Mouse (Mus musculus) adrenal gland, postnatal 4 days (tissue): ENCODE data around the gene 1700018F24Rik. TPM values are rescaled to one million over a fixed set of nuclear protein-coding genes. Genes with fewer than 3 reads are reported as not detected.
"Not testable (repeated sequence)": the region's sequence is repeated elsewhere in the genome, so short reads cannot be mapped to it uniquely, and the experiment has no call there.

Source experiments
- DNase-seq, 2 experiments: peaks; one replicate each; pipeline ENCODE4 v3.0.0; 2021 to 2022; ENCODE audit warnings: low spot score in 2 of 2, mixed read lengths in 2 of 2
- long read RNA-seq, 2 experiments: library from polyadenylated mRNA; stranded (forward); transcript quantifications; one replicate each; pipeline ENCODE4 v2.0.0; 2021
- total RNA-seq, 2 experiments: library from RNA; stranded (reverse); gene quantifications; 2 replicates each; pipeline ENCODE4 v1.2.3; 2021

Gene 1700018F24Rik
- total RNA-seq = not detected
- long read RNA-seq, experiment 1 = 0 reads
- long read RNA-seq, experiment 2 = 0 reads

DNA sequence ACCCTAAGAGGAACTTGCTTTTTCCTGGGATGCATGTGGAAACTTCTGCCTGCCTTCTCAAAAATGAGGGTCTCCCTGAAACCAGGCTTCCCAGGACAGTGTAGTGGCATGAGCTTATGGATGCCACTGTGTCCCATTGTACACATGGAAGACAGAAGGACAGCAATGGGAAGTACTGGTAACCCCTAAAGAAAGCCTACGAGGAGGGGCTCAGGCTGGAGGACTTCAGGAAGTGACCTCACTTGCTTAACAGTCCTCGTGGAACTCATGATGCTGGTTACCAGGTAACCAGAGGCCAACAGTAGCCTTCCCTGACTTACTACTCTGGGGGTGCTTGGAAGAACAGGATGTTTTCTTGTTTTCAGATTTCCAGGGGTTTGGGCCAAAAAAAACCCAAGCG, at the start of gene 1700018F24Rik:
Gene 1700018F24Rik (plus strand): TSS at position 301 of the 400 bp plus-strand sequence.
- DNase-seq = not testable (repeated sequence)

DNA sequence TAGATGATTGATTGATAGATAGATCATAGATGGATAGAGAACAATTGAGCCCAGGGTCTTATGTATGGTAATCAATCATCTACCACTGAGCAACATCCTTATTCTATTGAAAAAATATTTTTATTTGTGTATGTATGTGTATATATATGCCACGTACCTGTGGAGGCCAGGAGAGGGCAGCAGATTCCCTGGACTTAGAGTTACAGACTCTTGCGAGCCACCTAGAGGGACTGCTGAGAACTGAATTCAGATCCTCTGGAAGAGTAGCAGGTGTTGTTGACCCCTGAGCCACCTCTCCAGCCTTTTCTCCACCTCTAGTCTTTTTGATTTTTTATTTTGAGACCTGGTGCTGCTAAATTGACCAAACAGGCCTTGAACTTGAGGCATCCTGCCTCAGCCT, 44.3 kb upstream of the 1700018F24Rik start:
- DNase-seq = no peak

GRCm38 (mm10) chr5:145003362-145003761, 39.4 kb upstream of the 1700018F24Rik start:
- no peak for DNase-seq

DNA sequence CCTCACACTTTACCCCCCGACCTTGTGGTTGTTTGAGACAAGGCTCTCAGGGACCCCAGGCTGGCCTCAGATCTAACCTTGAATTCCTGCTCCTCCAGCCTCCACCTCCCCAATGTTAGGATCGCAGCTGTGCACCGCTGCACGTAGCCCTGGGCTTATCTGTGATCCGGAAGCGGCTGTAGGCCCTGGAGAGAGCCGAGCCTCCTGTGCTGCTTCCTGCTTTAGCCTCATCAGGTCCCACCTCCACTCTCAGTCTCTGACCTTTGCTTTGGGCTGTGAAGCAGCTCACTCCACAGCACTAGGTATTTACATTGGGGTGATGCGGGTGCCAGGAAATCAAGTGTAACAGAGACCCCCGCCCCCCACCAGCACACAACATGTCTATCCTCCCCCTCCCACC, 38.3 kb upstream of the 1700018F24Rik start:
- no peak for DNase-seq

- DNase-seq = no peak
These were observed 37.2 kb upstream of the 1700018F24Rik start for GRCm38 (mm10) chr5:145005596-145005995.

DNA sequence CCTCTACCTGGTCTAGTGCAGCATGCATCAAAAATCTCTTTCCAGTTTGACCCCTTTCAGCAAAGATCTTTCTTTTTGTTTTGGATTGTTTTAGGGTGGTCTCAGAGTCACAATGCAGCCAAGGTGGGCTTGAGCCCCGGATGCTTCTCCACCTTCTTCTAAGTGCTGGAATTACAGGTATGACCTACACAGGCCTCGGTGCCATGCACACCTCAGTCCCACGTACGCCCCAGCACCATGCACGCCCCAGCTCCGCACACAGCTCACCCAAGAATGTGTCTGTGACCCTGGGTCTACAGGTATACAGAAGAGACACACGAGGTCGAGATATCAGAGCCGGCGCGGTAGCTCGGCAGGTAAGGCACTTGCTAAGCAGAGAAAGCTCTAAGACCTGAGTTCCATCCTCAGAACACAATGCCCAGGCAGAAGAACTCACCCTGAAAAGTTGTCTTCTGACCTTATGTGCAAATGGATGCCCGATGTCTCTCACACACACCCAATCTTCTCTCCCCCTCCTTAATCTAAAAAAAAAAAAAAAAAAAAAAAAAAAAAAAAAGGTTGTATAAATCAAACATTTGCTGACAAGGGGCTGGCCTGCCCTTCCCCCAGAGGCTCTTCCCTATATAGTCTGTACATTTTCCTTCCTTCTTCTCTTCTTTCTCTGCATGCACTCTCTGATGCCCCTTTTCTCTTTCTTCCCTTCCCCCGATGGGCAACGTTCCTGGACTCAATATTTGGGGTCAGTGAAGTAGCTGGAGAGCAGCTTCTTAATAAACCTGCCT, 33.7 kb upstream of the 1700018F24Rik start:
- DNase-seq = no peak

- no peak for DNase-seq
These were observed 28.5 kb upstream of the 1700018F24Rik start for GRCm38 (mm10) chr5:145014278-145014677.

DNA sequence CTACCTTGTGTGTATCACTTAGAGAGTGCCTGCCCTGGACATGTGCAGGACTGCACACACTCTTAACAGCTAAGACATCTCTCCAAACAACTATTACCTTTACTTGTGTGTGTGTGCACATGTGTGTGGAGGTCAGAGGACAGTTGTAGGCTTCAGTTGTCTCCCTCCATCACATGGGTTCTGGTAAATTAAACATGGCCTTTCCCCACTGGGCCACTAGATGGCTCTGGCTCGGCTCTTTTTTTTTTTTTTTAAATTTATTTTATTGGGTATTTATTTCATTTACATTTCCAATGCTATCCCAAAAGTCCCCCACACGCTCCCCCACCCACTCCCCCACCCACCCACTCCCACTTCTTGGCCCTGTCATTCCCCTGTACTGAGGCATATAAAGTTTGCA, 26.0 kb upstream of the 1700018F24Rik start:
- not testable (repeated sequence) for DNase-seq

GRCm38 (mm10) chr5:145020254-145020653, 22.5 kb upstream of the 1700018F24Rik start:
- DNase-seq = not testable (repeated sequence)

DNA sequence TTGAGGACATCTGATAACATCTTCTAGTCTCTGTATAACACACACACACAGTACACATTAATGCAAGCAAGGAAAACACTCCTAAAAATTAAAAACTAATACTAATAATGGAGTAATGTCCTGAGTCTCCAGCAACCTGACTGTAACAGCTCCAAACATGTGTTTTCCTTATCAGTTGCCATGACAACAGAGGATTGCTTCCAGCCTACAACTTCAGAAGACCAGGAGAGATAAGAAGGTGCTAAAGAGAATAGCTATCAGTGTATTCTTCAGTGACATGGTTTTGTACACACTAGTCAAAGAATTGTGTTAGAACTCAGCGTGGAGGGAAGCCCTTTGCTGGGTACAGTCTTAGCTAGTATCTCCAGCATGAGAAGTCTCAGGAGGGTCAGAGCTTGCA, 22.1 kb upstream of the 1700018F24Rik start:
- not testable (repeated sequence) for DNase-seq

GRCm38 (mm10) chr5:145030476-145030875, 12.3 kb upstream of the 1700018F24Rik start:
- not testable (repeated sequence) for DNase-seq

DNA sequence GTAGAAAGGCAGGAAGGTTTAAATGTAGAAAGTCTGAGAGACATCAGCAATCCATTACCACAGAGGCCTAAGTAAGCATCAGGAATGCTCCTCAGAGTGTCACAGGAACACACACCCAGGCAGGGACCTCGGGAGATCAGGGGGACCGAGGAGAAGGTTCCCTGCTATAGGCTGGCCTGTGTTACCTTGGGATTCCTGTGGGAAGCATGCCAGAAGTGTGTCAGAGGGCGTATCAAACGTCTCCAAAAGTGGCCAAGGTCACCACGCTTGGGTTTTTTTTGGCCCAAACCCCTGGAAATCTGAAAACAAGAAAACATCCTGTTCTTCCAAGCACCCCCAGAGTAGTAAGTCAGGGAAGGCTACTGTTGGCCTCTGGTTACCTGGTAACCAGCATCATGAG, 10.4 kb upstream of the 1700018F24Rik start, which contains the start of gene Gm4871:
Gene Gm4871 (minus strand): TSS at position 364 of the 400 bp plus-strand sequence.
- not testable (repeated sequence) for DNase-seq

GRCm38 (mm10) chr5:145041628-145042027, 1.2 kb upstream of the 1700018F24Rik start:
- DNase-seq = no peak

GRCm38 (mm10) chr5:145054187-145054586, 11.4 kb downstream of the 1700018F24Rik start:
- DNase-seq = not testable (repeated sequence)

DNA sequence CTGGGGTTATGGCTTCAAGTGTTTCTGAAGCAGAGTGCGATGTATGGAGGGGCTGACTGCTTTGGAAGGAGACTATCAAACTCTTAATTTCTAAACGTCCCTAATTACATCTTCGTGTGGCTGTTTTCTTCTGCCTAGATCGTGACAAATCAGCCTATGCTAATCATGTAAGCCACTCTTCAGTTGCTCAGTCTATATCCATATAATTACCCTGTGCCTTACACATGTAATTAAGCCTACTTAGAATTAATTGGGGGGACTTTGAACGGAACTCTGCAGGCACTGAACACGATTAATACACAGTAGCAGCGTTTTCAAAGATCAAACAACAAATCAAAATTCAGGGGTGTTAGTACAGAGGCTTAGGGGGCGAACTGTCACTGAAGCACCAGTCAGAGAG, 15.1 kb downstream of the 1700018F24Rik start:
- DNase-seq = no peak

DNA sequence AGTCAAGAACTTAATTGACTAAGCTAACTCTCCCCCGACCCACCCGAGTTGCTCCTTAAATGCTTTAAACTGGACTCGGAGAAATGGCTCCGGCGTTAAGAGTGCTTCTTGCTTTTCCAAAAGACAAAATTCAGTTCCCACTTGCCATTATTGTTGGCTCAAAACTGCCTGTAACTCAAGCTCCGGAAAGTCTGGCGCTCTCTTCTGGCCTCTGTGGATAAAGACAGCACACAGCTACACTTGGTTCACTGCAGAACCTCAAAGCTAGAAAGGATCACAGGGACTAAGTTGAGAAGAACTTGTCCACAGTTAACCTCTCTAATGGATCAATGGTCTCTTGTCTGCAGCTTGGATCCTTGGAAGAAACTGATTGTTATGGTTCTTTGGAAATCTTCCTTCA, 15.9 kb downstream of the 1700018F24Rik start:
- no peak for DNase-seq

DNA sequence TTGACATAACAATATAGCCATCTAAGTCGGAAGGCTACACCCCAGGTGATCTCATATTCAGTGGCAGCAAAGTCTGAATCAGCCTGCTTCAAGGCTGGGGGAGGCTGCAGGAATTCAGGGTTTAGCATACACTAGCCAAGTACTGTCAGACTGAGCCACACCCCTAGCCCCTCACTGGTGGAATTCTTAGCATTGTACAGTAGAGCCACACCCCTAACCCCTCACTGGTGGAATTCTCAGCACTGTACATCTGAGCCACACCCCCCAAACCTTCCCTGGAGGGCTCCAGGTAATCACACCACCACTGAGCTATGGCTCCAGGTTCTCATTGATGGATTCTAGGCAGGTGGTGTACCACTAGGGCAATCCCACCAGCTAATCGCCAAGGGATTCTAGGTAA, 16.7 kb downstream of the 1700018F24Rik start:
- DNase-seq = no peak

DNA sequence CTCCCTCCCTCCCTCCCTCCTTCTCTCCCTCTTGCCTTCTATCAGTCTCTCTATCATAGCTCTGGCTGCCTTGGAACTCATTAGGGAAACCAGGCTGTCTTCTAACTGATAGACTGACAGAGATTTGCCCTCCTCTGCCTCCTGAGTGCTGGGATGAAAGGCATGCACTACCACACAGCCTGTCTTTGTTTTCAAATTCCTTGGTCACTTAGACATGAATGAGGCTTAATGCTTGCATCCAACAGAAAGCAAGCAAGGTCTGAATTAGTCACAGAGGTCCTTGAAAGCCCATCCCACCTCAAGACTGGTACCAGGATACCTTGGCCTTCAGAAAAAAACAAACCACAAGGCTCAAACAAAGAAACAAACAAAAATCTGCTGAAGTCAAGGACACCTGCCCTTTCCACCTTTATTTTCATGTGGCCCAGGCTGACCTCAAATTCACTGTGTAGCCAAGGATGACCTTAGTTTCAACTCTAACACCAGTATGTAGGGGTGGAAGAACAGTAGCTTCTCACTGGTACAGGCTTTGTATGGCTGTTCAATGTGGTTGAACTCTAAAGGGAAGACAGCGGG, 22.1 kb downstream of the 1700018F24Rik start:
- no peak for DNase-seq

DNA sequence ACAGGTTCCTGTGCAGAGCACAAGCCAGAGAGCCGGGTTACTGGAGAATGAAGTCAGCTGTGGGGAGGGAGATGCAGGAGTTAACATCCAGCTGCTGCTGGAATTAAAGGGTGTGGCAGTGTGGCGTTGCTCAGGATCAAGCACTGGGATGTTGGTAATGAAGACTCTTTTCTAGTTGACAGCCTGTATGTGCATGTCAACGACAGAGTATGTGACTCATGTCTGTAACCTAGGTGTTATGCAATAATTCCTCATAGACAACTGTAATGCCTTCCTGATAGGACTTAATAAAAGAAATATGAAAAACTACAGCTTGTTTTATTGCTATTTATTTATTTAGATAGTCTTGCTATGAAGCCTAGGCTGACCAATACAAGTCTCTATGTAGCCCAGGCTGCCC, 26.1 kb downstream of the 1700018F24Rik start:
- no peak for DNase-seq

DNA sequence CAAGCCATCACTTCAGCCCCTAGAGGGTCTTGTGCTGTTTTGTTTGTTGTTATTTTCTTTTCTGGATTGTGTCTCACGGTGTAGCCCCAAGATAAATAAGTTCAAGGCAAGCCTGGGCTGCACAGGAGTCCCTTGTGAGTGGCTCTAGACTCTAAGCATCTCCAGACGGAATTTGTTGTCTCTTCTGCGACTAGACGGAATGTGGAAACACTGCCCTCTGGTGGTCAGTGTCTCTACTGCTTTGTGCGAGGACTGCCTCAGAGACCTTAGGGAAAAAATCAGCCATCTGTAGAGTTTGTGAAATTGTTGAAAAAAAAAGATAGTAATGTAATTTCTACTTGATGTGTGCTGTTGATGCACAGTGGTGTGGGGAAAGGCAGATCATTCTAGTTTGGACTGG, 26.9 kb downstream of the 1700018F24Rik start:
- DNase-seq = peak; percentile 23 to 53

- DNase-seq = no peak
These were observed 28.6 kb downstream of the 1700018F24Rik start for GRCm38 (mm10) chr5:145071342-145071741.

DNA sequence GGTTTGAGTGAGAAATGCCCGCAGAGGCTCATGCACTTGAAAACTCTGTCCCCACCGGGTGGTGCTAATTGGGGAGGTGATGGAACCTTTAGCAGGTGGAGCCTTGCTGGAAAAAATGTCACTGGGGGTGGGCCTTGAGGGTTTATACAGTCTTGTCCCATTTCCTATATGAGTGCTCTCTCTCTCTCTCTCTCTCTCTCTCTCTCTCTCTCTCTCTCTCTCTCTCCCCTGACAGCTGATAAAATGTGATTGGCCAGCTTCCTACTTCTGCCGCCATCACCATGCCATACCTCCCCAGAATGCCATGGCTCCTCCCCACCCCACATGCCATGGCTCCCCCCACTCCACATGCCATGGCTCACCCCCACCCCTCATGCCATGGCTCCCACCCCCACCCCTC, 32.3 kb downstream of the 1700018F24Rik start:
- DNase-seq = no peak
